29 mouse cellular contexts compared by ENCODE assay signal in the genomic region with DNA sequence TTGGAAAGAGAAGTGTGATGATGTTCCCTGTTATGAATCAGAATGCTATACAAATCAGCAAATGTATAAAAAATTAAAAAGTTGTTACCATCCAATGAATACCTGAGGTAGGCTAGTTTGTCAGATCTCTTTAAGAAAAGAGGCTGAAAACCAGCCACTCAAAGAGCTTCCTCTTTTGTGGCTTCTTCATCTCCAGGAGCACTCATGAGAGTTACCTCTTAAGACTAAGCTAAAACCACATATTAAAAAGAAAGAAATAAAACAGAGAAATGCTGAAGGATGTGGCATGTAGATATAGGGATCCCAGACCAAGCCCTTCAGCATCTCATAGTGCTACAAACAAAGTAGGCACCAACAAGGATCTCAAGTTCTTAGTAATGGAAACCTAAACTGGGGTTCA.
"Had no signal": no experiment of that assay in that cellular context is flagged by ENCODE, and none has a peak within 500 bp of the region (broad histone marks: within the 10 kb centered on the region; RNA-seq: fewer than 3 reads in every experiment).

No protein-coding gene starts in this region.

- H3K27ac ChIP-seq: embryonic facial prominence, embryonic 10.5 days; embryonic facial prominence, embryonic 12.5 days; embryonic facial prominence, embryonic 13.5 days; embryonic facial prominence, embryonic 15.5 days; forebrain, embryonic 10.5 days; forebrain, embryonic 12.5 days; forebrain, embryonic 13.5 days; forebrain, embryonic 15.5 days; gastrocnemius, adult 2 months; heart, adult 2 months had no signal

- H3K4me3 ChIP-seq: embryonic facial prominence, embryonic 10.5 days; embryonic facial prominence, embryonic 12.5 days; embryonic facial prominence, embryonic 13.5 days; embryonic facial prominence, embryonic 15.5 days; erythroblast, embryonic 14.5 days; forebrain, embryonic 10.5 days; forebrain, embryonic 12.5 days; forebrain, embryonic 13.5 days; forebrain, embryonic 15.5 days; gastrocnemius, adult 2 months; heart, adult 2 months had no signal

- DNase-seq: cerebellum, adult 2 months; cerebellum, adult 8-10 months; cerebellum, adult 9-10 months; cerebellum, adult 9-11 months; cerebellum, postnatal 10 days; cerebellum, postnatal 14 days; cerebellum, postnatal 25 days; cerebellum, postnatal 36 days; embryo, embryonic 11 days; forebrain, postnatal 0 days; gastrocnemius, adult 2 months; gastrocnemius, postnatal 10 days; gastrocnemius, postnatal 14 days; gastrocnemius, postnatal 25 days; gastrocnemius, postnatal 36 days; heart, adult 11 months; heart, adult 18-20 months; heart, adult 2 months had no signal

- H3K27me3 ChIP-seq: embryonic facial prominence, embryonic 12.5 days; embryonic facial prominence, embryonic 13.5 days; embryonic facial prominence, embryonic 15.5 days; forebrain, embryonic 12.5 days; forebrain, embryonic 13.5 days; forebrain, embryonic 15.5 days had no signal

- H3K36me3 ChIP-seq: embryonic facial prominence, embryonic 10.5 days; embryonic facial prominence, embryonic 12.5 days; embryonic facial prominence, embryonic 13.5 days; embryonic facial prominence, embryonic 15.5 days; forebrain, embryonic 10.5 days; forebrain, embryonic 12.5 days; forebrain, embryonic 15.5 days had no signal

- H3K9me3 ChIP-seq: embryonic facial prominence, embryonic 10.5 days; embryonic facial prominence, embryonic 12.5 days; embryonic facial prominence, embryonic 13.5 days; embryonic facial prominence, embryonic 15.5 days; forebrain, embryonic 10.5 days; forebrain, embryonic 12.5 days; forebrain, embryonic 13.5 days; forebrain, embryonic 15.5 days had no signal

- H3K4me1 ChIP-seq: embryonic facial prominence, embryonic 10.5 days; embryonic facial prominence, embryonic 12.5 days; embryonic facial prominence, embryonic 13.5 days; embryonic facial prominence, embryonic 15.5 days; forebrain, embryonic 10.5 days; forebrain, embryonic 12.5 days; forebrain, embryonic 13.5 days; forebrain, embryonic 15.5 days had no signal

- ATAC-seq: forebrain, embryonic 13.5 days; forebrain, embryonic 14.5 days; forebrain, embryonic 15.5 days; forebrain, embryonic 16.5 days; forebrain, postnatal 0 days had no signal

- H3K9ac ChIP-seq: embryonic facial prominence, embryonic 12.5 days; embryonic facial prominence, embryonic 13.5 days; embryonic facial prominence, embryonic 15.5 days; forebrain, embryonic 12.5 days; forebrain, embryonic 13.5 days; forebrain, embryonic 15.5 days; forebrain, postnatal 0 days had no signal

- H3K4me2 ChIP-seq: embryonic facial prominence, embryonic 12.5 days; embryonic facial prominence, embryonic 13.5 days; embryonic facial prominence, embryonic 15.5 days; forebrain, embryonic 12.5 days; forebrain, embryonic 13.5 days; forebrain, embryonic 15.5 days had no signal
